Mouse (Mus musculus) natural killer cell, adult 2 months (primary cell): Measurements from ENCODE around the gene St6galnac3.

Experiments
- DNase-seq, 2 experiments: peaks; one replicate each; pipeline ENCODE4 v3.0.0; 2022; ENCODE audit warnings: low spot score in 2 of 2

The St6galnac3 gene

GRCm38 (mm10) chr3:153733364-153734159, 8.6 kb upstream of the St6galnac3 start:
- DNase-seq, result no peak

- DNase-seq, result no peak
These were observed 7.8 kb upstream of the St6galnac3 start for GRCm38 (mm10) chr3:153732749-153733148.

DNA sequence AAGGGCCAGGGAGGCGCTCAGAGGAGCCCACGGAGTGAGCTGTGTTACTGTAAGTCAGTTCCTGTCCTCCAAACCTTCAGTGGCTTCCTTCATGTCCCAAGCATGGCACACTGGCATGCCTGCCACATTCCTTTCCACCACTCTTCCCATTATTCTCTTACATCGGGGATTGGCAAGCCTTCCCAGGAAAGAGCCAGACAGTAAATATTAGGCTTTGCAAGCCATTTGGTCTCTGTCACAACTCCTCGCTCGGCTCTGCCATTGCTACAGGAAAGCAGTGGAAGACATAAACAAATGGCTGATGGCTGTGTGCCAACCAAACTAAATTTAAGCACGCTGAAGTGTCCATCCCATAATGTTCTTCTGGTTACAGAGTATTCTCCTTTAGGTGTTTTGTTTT, 7.1 kb upstream of the St6galnac3 start:
- no peak for DNase-seq

- no peak for DNase-seq
These were observed 3.6 kb upstream of the St6galnac3 start for GRCm38 (mm10) chr3:153728577-153728976.

DNA sequence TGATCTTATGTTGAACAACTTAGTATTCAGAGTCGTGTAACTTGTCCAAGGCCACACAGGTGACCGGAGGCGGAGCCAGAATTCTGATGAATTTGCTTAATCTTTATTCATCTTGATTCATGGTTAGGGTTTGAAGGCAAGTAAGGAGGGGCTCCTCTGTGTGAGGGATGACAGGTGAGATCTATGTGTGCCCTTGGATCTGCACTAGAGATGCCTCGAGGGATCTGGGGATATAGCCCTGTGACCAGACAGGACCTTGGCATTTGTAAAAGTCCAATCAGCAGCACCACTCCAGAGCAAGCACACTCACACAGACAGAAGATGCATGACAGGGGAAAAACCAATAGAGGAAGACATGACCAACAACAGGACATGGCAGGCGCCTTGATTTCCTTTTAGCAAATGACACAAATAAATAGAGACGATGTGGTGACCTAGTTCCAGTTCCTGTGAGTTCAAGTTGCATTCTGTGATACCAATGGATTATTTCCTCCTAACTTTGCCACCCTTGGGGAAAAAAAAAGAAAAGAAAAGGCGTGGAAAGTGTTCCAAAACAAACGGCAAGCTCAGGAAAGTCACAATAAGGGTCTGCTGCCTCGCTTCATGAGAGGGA, 1.4 kb downstream of the St6galnac3 start:
- DNase-seq, result no peak

DNA sequence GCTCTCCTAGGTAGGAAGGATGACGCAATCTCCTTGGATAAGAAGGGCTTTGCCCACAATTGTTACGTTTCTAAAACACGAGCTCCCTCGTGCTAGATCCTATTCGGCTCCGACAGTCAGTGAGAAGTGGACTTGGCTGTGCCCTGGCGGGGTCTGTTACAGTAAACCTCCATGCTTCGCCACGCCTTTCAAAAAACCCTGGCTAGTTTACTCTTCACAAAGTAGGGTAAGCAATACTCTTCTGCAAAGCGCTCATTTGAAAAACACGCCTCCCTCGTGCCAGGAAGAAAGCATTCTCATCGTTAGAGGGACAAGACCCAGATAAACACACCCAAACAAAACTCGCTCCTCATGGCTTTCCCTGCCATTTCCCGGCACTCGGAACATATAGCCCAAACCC, 3.4 kb downstream of the St6galnac3 start:
- DNase-seq, result no peak

DNA sequence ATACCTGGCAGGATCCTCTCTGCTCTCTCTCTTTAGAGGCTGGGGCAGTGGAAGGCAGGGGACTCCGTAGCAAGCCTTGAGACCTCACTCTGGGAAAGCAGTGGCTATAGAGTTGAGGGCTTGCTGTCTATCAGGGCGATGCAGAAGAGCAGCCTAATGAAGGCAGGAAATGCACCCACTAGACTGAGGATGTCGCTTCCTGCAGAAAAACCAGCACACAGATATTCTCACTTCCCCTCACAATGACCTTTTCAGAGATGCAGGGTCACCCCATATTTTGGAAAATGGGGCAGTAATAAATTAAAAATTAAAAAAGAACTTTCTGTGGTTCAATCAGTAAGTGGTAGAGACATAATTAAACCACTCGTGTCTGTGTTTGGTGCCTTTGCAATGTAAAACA, 4.1 kb downstream of the St6galnac3 start:
- DNase-seq, result no peak

DNA sequence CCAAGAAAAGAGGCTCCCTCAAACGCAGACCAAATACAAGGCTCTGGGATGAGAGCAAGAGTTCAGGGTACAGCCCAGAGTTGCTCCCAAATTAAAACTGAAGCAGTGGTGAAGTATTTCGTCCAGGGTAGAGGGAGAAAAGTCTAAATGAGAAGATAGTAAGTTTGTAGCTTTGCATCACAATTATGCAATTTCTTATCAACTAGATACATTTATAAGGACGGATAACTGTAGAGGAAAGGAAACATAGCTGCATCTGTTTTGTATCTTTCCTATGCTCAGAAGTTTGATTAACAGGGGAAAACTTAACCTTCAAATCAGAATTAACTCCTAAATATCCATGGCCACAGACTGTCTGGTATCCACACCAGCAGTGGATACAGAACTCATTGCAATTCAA, 4.7 kb downstream of the St6galnac3 start:
- DNase-seq, result no peak

DNA sequence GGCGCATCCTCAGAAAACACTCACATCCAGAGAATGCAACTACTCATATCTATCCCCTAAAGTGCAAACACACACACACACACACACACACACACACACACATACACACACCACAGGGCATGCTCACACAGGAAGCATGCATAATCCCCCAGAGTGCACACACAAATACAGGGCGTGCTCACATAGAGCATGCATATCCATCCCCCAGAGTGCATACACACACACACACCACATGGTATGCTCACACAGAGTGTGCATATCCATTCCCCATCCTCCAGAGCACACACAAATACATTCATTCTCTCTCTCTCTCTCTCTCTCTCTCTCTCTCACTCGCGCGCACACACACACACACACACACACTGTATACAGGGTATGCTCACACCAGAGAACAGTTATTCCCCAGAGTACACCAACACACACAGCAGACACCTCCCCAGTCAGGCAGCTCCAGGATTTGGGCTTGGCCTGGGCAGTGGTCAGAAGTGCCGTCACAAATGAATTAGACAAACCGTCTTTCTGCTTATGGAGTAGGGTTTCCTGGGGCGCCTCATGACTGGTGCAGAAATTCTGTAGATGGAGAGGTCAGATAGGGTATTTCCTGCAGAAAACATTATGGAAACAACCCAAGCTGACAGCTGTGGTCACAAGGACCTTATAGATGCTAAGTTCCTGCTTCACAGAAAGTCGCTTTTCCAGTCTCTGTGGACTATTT, 5.6 kb downstream of the St6galnac3 start:
- DNase-seq, result no peak

DNA sequence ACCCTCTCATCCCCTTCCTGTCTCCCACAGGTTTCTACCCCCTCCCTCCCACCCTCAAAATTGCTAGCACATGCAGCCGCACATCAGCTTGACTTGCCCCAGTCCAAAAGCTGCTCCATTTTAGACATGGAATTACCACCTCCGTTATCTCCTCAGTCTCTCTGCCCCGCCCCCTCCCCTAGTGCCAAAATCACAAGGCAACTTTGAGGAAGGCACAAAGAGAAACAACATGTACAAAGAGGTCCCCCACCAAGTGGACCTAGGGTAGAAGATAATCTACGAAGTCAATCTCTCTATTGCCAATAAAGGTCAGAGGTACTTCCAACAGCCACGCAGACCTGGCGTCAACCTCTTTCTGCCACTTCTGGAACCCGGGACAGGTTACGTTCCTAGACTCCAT, 6.2 kb downstream of the St6galnac3 start:
- DNase-seq, result no peak

GRCm38 (mm10) chr3:153717742-153718141, 7.2 kb downstream of the St6galnac3 start:
- DNase-seq, result no peak

DNA sequence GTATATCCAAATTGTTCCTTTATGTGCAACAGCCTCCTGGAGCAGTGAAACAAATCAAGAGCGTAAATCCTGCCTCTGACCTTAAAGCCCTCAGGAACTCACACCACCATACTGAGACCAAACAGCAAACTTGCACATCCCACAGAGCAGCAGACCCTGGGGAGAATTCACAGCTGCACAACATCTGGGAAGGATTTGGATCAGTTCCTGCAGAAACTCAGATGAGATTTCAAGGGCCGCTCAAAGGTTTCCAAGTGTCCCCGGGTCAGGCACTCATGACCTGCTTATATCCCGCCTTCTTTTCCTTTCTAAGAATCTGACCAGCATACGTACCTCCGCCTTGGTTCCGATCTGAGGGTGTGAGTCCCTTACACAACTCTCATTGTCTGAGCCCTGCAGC, 9.3 kb downstream of the St6galnac3 start:
- no peak for DNase-seq

- no peak for DNase-seq
These were observed 14.4 kb downstream of the St6galnac3 start for GRCm38 (mm10) chr3:153710545-153710944.

DNA sequence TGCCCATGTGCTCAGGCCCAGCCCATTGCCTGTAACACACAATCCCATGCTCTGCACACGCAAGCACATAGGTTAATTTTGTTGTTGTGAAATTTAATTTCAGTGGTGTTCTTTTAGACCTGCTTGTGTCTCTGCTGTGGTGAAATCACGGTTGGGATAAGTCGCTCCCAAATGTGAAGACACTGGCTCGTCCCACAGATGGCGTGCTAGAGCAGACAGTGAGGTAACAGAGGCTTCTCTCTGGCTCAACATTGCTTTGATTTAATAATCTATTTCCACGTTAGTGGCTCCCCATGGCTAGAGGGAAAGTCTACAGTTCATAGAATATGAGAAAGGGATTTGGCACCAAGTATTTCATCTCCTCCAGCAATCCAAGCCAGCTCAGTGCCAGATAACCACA, 17.3 kb downstream of the St6galnac3 start:
- no peak for DNase-seq

DNA sequence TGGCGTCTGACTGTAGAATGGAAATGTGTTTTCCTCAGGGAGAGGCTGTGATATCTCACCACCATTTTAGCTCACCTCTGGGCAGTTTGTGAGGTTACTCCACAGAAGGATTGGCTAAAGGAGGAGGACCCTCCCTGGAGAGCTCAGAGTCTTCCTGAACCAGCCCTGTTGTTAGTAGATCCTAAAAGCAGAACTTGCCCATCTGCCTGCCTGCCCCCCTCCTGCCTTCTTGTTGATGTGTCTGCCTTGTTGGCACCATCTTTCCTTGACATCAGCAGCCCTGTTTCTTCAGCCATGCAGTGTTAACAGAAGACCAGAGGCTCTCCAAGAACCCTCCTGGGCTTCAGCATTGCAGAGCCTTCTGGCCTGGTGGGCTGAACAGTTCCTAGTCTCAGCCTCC, 18.1 kb downstream of the St6galnac3 start:
- no peak for DNase-seq

GRCm38 (mm10) chr3:153701752-153702740, 22.9 kb downstream of the St6galnac3 start:
- DNase-seq, result no peak

DNA sequence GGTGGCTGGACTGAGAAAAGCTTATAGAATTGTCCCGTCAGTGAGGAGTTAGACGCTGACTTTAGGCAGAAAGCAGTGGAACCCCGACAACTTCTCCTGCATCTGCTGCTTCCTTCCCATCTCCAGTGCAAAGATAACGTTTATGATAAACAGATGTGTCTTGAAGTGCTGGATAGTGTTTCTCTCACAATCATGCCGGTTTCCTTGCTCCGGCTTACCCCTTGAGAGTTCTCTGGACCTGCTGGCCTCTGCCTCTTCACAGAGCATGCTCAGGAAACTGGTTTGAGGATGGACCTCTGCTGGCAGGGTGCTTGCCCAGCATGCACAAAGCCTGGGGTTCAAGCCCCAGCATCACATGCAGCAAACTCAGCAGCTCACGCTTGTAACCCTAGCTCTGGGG, 23.8 kb downstream of the St6galnac3 start:
- no peak for DNase-seq

GRCm38 (mm10) chr3:153699086-153699485, 25.9 kb downstream of the St6galnac3 start:
- DNase-seq, result no peak

DNA sequence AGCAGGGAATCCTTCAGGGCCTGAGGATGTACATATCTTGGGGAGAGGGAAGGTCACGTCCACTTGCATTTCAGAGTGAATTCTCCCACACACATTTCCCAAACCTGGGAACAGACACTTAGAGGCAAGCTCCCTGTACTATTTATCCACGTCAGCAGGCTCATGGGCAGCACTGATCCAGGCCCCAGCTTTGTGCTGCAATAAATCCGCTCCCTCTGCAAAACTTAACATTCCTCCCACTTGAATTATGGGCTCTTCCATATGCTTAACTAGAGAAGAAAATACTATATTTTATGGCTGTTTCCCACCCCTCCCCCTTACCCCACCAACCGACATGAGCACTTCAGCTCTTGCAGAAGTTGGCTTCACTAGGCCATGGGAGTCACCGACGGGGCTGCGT, 32.0 kb downstream of the St6galnac3 start:
- no peak for DNase-seq

- no peak for DNase-seq
These were observed 32.7 kb downstream of the St6galnac3 start for GRCm38 (mm10) chr3:153692206-153692813.

DNA sequence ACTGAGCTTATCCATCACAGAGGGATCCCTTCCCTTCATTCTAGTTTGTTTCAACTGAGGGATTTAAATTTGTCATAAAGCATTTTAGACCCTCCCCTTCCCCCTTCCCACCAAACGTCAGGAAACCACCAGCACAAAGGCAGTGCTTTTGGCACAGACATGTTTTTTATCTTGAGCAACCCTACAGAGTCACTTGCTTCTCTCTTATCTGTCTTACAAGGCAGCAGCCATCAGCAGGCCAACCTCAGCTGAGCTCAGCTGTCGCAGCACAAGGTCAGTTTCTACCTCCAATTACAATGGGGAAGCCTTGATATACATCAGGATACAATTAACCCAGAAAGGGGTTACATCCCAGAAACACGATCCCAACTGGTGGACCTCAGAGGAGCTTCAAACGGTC, 33.4 kb downstream of the St6galnac3 start:
- DNase-seq, result no peak
